Mouse (Mus musculus): Measurements from ENCODE around the gene Clybl. TPM values are rescaled to one million over a fixed set of nuclear protein-coding genes. Genes with fewer than 3 reads are reported as not detected.

Clybl gene
- total RNA-seq, 2 experiments from 2014 or later = 29.5 to 30.4 TPM

Other genes with a start within 250 kb of the Clybl start
- under 1 TPM; 0.58 to 0.92 TPM for gene Gpr183, start 216.5 kb upstream of the Clybl start, total RNA-seq (2021)
- gene Timm8a2, start 147.0 kb upstream of the Clybl start, total RNA-seq (2021) = not detected
- gene Tm9sf2, start 74.7 kb upstream of the Clybl start, total RNA-seq (2021) = 100 to 1,000 TPM; 104 to 106 TPM

All from layer of hippocampus, adult 18-20 months (tissue).